Mouse (Mus musculus): ENCODE measurements around the gene Frk.

- no peak for TF ChIP-seq CTCF (IDR thresholded peaks at IDR 0.05; ENCODE audit: low read depth)
- no peak for TF ChIP-seq EP300 (IDR thresholded peaks at IDR 0.05; ENCODE audit: low read depth)
Measured at GRCm38 (mm10) chr10:34541717-34542490, 58.7 kb downstream of the Frk start.
